ENCODE assay signal across 9 mouse cellular contexts in genomic region chr5:147848164-147848863, GRCm38 (mm10). TPM values are rescaled to one million over a fixed set of nuclear protein-coding genes. Genes with fewer than 3 reads are reported as not detected.
DNase-seq lines count a peak whose midpoint lies in the region; ATAC-seq and TF ChIP-seq lines count a peak whose summit lies in the region.
"Had no signal": no experiment of that assay in that cellular context is flagged by ENCODE, and none has a peak within 500 bp of the region (broad histone marks: within the 10 kb centered on the region; RNA-seq: fewer than 3 reads in every experiment).

No protein-coding gene starts in this region.

- H3K4me3 ChIP-seq in forebrain, embryonic 11.5 days (ENCODE audit: low read depth, low read length), result no peak overlapping the region
- H3K4me3 ChIP-seq in heart, postnatal 0 days (ENCODE audit: low read depth, low read length), result no peak overlapping the region
- no peak overlapping the region for H3K4me3 ChIP-seq in layer of hippocampus, adult 2 months
- H3K4me3 ChIP-seq: neural tube, embryonic 12.5 days had no signal

- intact Hi-C loops in heart, postnatal 25 days (cut with DNase I), result loop anchor here (2.0 to 5.0 kb wide), 2 partner anchors 126 to 431 kb away; no protein-coding TSS in a partner anchor

- DNase-seq in heart, adult 11 months, result peak; percentile 95
- DNase-seq in heart, postnatal 25 days (ENCODE audit: low spot score), result no peak
- DNase-seq in brain, embryonic 14.5 days (ENCODE audit: low read depth), result peak; percentile 76
- DNase-seq in forebrain, embryonic 11.5 days (ENCODE audit: low spot score), result peak; percentile 85
- peak; percentile 55 for DNase-seq in heart, postnatal 0 days (ENCODE audit: low spot score)
- peak; percentile 39 to 79 for DNase-seq in layer of hippocampus, adult 2 months (ENCODE audit: low spot score in 2 of 2)
- DNase-seq in lung, postnatal 4 days, result peak; percentile 40 to 80
- peak; percentile 69 to 85 for DNase-seq in right cerebral cortex, postnatal 10 days (ENCODE audit: low spot score in 2 of 2)

- H3K27ac ChIP-seq in forebrain, embryonic 11.5 days (ENCODE audit: low read depth, low read length), result no peak overlapping the region
- no peak overlapping the region for H3K27ac ChIP-seq in heart, postnatal 0 days (ENCODE audit: low read depth)
- peak overlapping the region; percentile 54; the same call in 1 of the 2 replicates for H3K27ac ChIP-seq in layer of hippocampus, adult 2 months
- H3K27ac ChIP-seq: neural tube, embryonic 12.5 days had no signal

- TF ChIP-seq POLR2A in brain, embryonic 14.5 days (IDR thresholded peaks at IDR 0.05; ENCODE audit: borderline replicate concordance, extremely low read depth, insufficient read depth, insufficient read length, poor library complexity, severe bottlenecking), result no peak

- H3K9me3 ChIP-seq in forebrain, embryonic 11.5 days (ENCODE audit: control insufficient read depth, low read length), result no peaks in the 10 kb centered on the region
- no peaks in the 10 kb centered on the region for H3K9me3 ChIP-seq in heart, postnatal 0 days (replicated peaks; ENCODE audit: control insufficient read depth, low read length)
- H3K9me3 ChIP-seq: neural tube, embryonic 12.5 days had no signal

- TF ChIP-seq EP300 in heart, postnatal 0 days (IDR thresholded peaks at IDR 0.05; ENCODE audit: low read depth), result no peak

- H3K4me1 ChIP-seq in forebrain, embryonic 11.5 days (replicated peaks; ENCODE audit: control insufficient read depth, insufficient read depth, low read length), result no peaks in the 10 kb centered on the region
- peaks cover 19% of the 10 kb centered on the region for H3K4me1 ChIP-seq in heart, postnatal 0 days (ENCODE audit: control insufficient read depth, insufficient read depth)
- H3K4me1 ChIP-seq: neural tube, embryonic 12.5 days had no signal

- TF ChIP-seq CTCF in brain, embryonic 14.5 days (IDR thresholded peaks at IDR 0.05; ENCODE audit: borderline replicate concordance, extremely low read depth, insufficient read depth, insufficient read length), result peak; percentile 93
- TF ChIP-seq CTCF in heart, postnatal 0 days (IDR thresholded peaks at IDR 0.05; ENCODE audit: low read depth), result peak; percentile 85
- TF ChIP-seq CTCF in layer of hippocampus, adult 2 months (conservative IDR thresholded peaks at IDR 0.05), result peak; percentile 83

- 24% methylated on average over 16 of the region's 16 CpGs for WGBS in forebrain, embryonic 11.5 days
- WGBS in heart, postnatal 0 days, result 24% methylated on average over 16 of the region's 16 CpGs

- H3K27me3 ChIP-seq in forebrain, embryonic 11.5 days (ENCODE audit: control insufficient read depth, insufficient read depth, low read length), result no peaks in the 10 kb centered on the region
- H3K27me3 ChIP-seq in heart, postnatal 0 days (ENCODE audit: control insufficient read depth, insufficient read depth, low read length), result no peaks in the 10 kb centered on the region
- H3K27me3 ChIP-seq: neural tube, embryonic 12.5 days had no signal

- H3K9ac ChIP-seq in forebrain, embryonic 11.5 days (ENCODE audit: low read length), result no peak overlapping the region
- no peak overlapping the region for H3K9ac ChIP-seq in heart, postnatal 0 days (replicated peaks; ENCODE audit: low read depth, low read length)
- H3K9ac ChIP-seq: neural tube, embryonic 12.5 days had no signal

- peak; percentile 56; the same call in 1 of the 2 replicates for ATAC-seq in forebrain, embryonic 11.5 days (replicated peaks; ENCODE audit: low FRiP score)
- ATAC-seq in heart, postnatal 0 days (ENCODE audit: insufficient read depth, low read depth), result 0 out of 2 replicates have a peak, but pooled peaks have one; percentile 36

- H3K36me3 ChIP-seq in forebrain, embryonic 11.5 days (ENCODE audit: control insufficient read depth, insufficient read depth, low read length), result no peaks in the 10 kb centered on the region
- H3K36me3 ChIP-seq in heart, postnatal 0 days (replicated peaks; ENCODE audit: control insufficient read depth, insufficient read depth, low read length), result no peaks in the 10 kb centered on the region
- H3K36me3 ChIP-seq: neural tube, embryonic 12.5 days had no signal

- H3K4me2 ChIP-seq in forebrain, embryonic 11.5 days (ENCODE audit: low read depth, low read length, severe bottlenecking), result peak overlapping the region; percentile 24; the same call in 1 of the 2 replicates
- no peak overlapping the region for H3K4me2 ChIP-seq in heart, postnatal 0 days (ENCODE audit: low read depth, low read length)
- H3K4me2 ChIP-seq: neural tube, embryonic 12.5 days had no signal

RNA-seq across cellular contexts. Expression of gene Pomp, which starts 11.9 kb away (rescaled TPM):
- 100 to 1,000 TPM; 129 to 142 TPM for total RNA-seq in heart, postnatal 25 days (2021)
- polyA plus RNA-seq in brain, embryonic 14.5 days (2012; rRNA removed), result 227 and 275 TPM in 2 replicates
- 430 and 492 TPM in 2 replicates for polyA plus RNA-seq in forebrain, embryonic 11.5 days (2014; fragmentation: Nextera tagmentation; extraction: Ambion mirVana)
- total RNA-seq in heart, postnatal 0 days (2014; rRNA removed; ENCODE audit: low replicate concordance), result 116 and 247 TPM in 2 replicates
- polyA plus RNA-seq in heart, postnatal 0 days (2015; fragmentation: Nextera tagmentation; extraction: Ambion mirVana), result 312 and 325 TPM in 2 replicates
- 100 to 1,000 TPM; 143 to 148 TPM for total RNA-seq in layer of hippocampus, adult 2 months (2021)

RNA-seq across cellular contexts. Expression of gene Slc46a3, which starts 46.3 kb away (rescaled TPM):
- total RNA-seq in heart, postnatal 25 days (2021), result 10 to 100 TPM; 11.7 to 12.7 TPM
- 4.5 and 6.5 TPM in 2 replicates for polyA plus RNA-seq in brain, embryonic 14.5 days (2012; rRNA removed)
- 3.0 and 5.3 TPM in 2 replicates for polyA plus RNA-seq in forebrain, embryonic 11.5 days (2014; fragmentation: Nextera tagmentation; extraction: Ambion mirVana)
- 0.35 and 3.5 TPM in 2 replicates for total RNA-seq in heart, postnatal 0 days (2014; rRNA removed; ENCODE audit: low replicate concordance)
- 3.1 and 4.7 TPM in 2 replicates for polyA plus RNA-seq in heart, postnatal 0 days (2015; fragmentation: Nextera tagmentation; extraction: Ambion mirVana)
- total RNA-seq in layer of hippocampus, adult 2 months (2021), result 1 to 10 TPM; 7.7 to 8.0 TPM
